Mouse (Mus musculus) myocyte (in vitro differentiated cells): ENCODE measurements around the gene Gmeb1. TPM values are rescaled to one million over a fixed set of nuclear protein-coding genes. Genes with fewer than 3 reads are reported as not detected.

Experiments used
- H3K27me3 ChIP-seq: one replicate; pipeline ENCODE4 v1.6.1; 2011; ENCODE audit not compliant: control insufficient read depth, insufficient read depth, insufficient read length
- H3K36me3 ChIP-seq: one replicate; pipeline ENCODE4 v1.6.1; 2011; ENCODE audit not compliant: control insufficient read depth, insufficient read depth
- H3K4me2 ChIP-seq: one replicate; pipeline ENCODE4 v1.6.1; 2011; ENCODE audit warnings: low read depth, control low read depth
- H3K4me3 ChIP-seq: one replicate; pipeline ENCODE4 v1.5.1; 2011; ENCODE audit warnings: mild to moderate bottlenecking, control low read depth, moderate library complexity
- H3K79me2 ChIP-seq: one replicate; pipeline ENCODE4 v1.6.1; 2011; ENCODE audit not compliant: control insufficient read depth, insufficient read depth
- H3ac ChIP-seq: one replicate; pipeline ENCODE4 v1.6.1; 2011; ENCODE audit not compliant: control insufficient read depth, insufficient read length
- CEBPB ChIP-seq: IDR thresholded peaks from 2 replicates; pipeline ENCODE4 v1.6.1; 2011; ENCODE audit warnings: mild to moderate bottlenecking, moderate library complexity; ENCODE audit not compliant: poor library complexity, insufficient read depth, severe bottlenecking
- E2F4 ChIP-seq: IDR thresholded peaks from one replicate; pipeline ENCODE4 v1.6.1; 2011; ENCODE audit warnings: mild to moderate bottlenecking, control low read depth, moderate library complexity; ENCODE audit not compliant: insufficient read depth
- MAX ChIP-seq: IDR thresholded peaks from one replicate; pipeline ENCODE4 v1.6.1; 2011; ENCODE audit warnings: low read depth, mild to moderate bottlenecking, control low read depth
- MYOD1 ChIP-seq, 3 experiments: IDR thresholded peaks; one replicate each; pipeline ENCODE4 v1.6.1; 2011; ENCODE audit warnings: control low read depth in 2 of 3, low read depth in 2 of 3, mild to moderate bottlenecking in 2 of 3, moderate library complexity in 1 of 3; ENCODE audit not compliant: insufficient read length in 2 of 3, control insufficient read depth in 1 of 3
- MYOG ChIP-seq, 3 experiments: IDR thresholded peaks; one replicate each; pipeline ENCODE4 v1.6.1; 2011; ENCODE audit warnings: control low read depth in 2 of 3, low read depth in 2 of 3, mild to moderate bottlenecking in 2 of 3; ENCODE audit not compliant: insufficient read length in 2 of 3, control insufficient read depth in 1 of 3, insufficient read depth in 1 of 3
- POLR2A ChIP-seq: IDR thresholded peaks from one replicate; pipeline ENCODE4 v1.6.1; 2011; ENCODE audit warnings: low read depth, mild to moderate bottlenecking, control low read depth, moderate library complexity; ENCODE audit not compliant: insufficient read length
- POLR2AphosphoS2 ChIP-seq: IDR thresholded peaks from one replicate; pipeline ENCODE4 v1.6.1; 2011; ENCODE audit warnings: low read depth, control low read depth; ENCODE audit not compliant: insufficient read length
- REST ChIP-seq: IDR thresholded peaks from one replicate; pipeline ENCODE4 v1.6.1; 2011; ENCODE audit warnings: mild to moderate bottlenecking, control low read depth, moderate library complexity; ENCODE audit not compliant: insufficient read depth, insufficient read length
- SRF ChIP-seq: IDR thresholded peaks from one replicate; pipeline ENCODE4 v1.6.1; 2011; ENCODE audit warnings: low read depth; ENCODE audit not compliant: control insufficient read depth, insufficient read length
- TCF12 ChIP-seq: IDR thresholded peaks from one replicate; pipeline ENCODE4 v1.6.1; 2011; ENCODE audit warnings: mild to moderate bottlenecking, control low read depth; ENCODE audit not compliant: poor library complexity, insufficient read depth, severe bottlenecking
- TCF3 ChIP-seq: IDR thresholded peaks from one replicate; pipeline ENCODE4 v1.6.1; 2011; ENCODE audit warnings: low read depth, control low read depth; ENCODE audit not compliant: insufficient read length
- USF1 ChIP-seq: IDR thresholded peaks from one replicate; pipeline ENCODE4 v1.6.1; 2011; ENCODE audit warnings: low read depth, mild to moderate bottlenecking, control low read depth, moderate library complexity
- polyA plus RNA-seq: library from polyadenylated mRNA; unstranded; fragments of >200 nt; fragmentation: generic; extraction: Trizol; gene quantifications from one replicate; pipeline ENCODE4 v1.2.1, GENCODE M21; 2012; ENCODE audit warnings: missing spikeins

Gene Gmeb1
- polyA plus RNA-seq, 1 experiment, result 11.7 TPM

- H3K79me2 ChIP-seq, result no peaks in the 10 kb centered on the region
- TF ChIP-seq CEBPB (no peak), USF1 (no peak), REST (no peak), E2F4 (no peak), MYOG (IDR thresholded peaks at IDR 0.05; ENCODE audit: control insufficient read depth in 1 of 3, insufficient read depth in 1 of 3, insufficient read length in 2 of 3, low read depth in 2 of 3) (no peak), MAX (no peak), POLR2AphosphoS2 (no peak), MYOD1 (IDR thresholded peaks at IDR 0.05; ENCODE audit: control insufficient read depth in 1 of 3, insufficient read length in 2 of 3, low read depth in 2 of 3) (no peak), TCF3 (no peak), SRF (no peak), TCF12 (no peak), POLR2A (no peak)
- no peak overlapping the region for H3K4me3 ChIP-seq
- peak overlapping the region; percentile 59 for H3K4me2 ChIP-seq
- H3ac ChIP-seq, result no peak overlapping the region
- no peaks in the 10 kb centered on the region for H3K27me3 ChIP-seq
- peaks cover 11% of the 10 kb centered on the region for H3K36me3 ChIP-seq
Measured at GRCm38 (mm10) chr4:132178630-132179059, 82.8 kb downstream of the Gmeb1 start.

- no peaks in the 10 kb centered on the region for H3K27me3 ChIP-seq
- no peaks in the 10 kb centered on the region for H3K79me2 ChIP-seq
- H3K4me2 ChIP-seq, result no peak overlapping the region
- no peaks in the 10 kb centered on the region for H3K36me3 ChIP-seq
- no peak overlapping the region for H3K4me3 ChIP-seq
- H3ac ChIP-seq, result no peak overlapping the region
- no peak for TF ChIP-seq MYOG (IDR thresholded peaks at IDR 0.05; ENCODE audit: control insufficient read depth in 1 of 3, insufficient read depth in 1 of 3, insufficient read length in 2 of 3, low read depth in 2 of 3)
- no peak for TF ChIP-seq MYOD1 (IDR thresholded peaks at IDR 0.05; ENCODE audit: control insufficient read depth in 1 of 3, insufficient read length in 2 of 3, low read depth in 2 of 3)
- TF ChIP-seq REST, result no peak
- TF ChIP-seq MAX, result no peak
- TF ChIP-seq POLR2A, result no peak
- TF ChIP-seq CEBPB, result no peak
- no peak for TF ChIP-seq USF1
- TF ChIP-seq POLR2AphosphoS2, result no peak
- no peak for TF ChIP-seq TCF12
- TF ChIP-seq TCF3, result no peak
- TF ChIP-seq E2F4, result no peak
- no peak for TF ChIP-seq SRF
Measured at GRCm38 (mm10) chr4:132176474-132176873, 84.9 kb downstream of the Gmeb1 start.

Other genes starting within 250 kb of the Gmeb1 start
- gene Gm10300, start 186.9 kb downstream of the Gmeb1 start, polyA plus RNA-seq, result 0.02 TPM
- 4.8 TPM for gene Epb41, start 186.3 kb downstream of the Gmeb1 start, polyA plus RNA-seq
- gene Oprd1, start 117.1 kb downstream of the Gmeb1 start, polyA plus RNA-seq, result not detected
- 20.7 TPM for gene Ythdf2, start 49.3 kb downstream of the Gmeb1 start, polyA plus RNA-seq
- 26.6 TPM for gene Taf12, start 12.8 kb upstream of the Gmeb1 start, polyA plus RNA-seq
- 0.30 TPM for gene Rab42, start 41.8 kb upstream of the Gmeb1 start, polyA plus RNA-seq
- gene Trnau1ap, start 67.9 kb upstream of the Gmeb1 start, polyA plus RNA-seq, result 51.6 TPM
- 33.2 TPM for gene Rcc1, start 92.0 kb upstream of the Gmeb1 start, polyA plus RNA-seq
- gene Phactr4, start 160.9 kb upstream of the Gmeb1 start, polyA plus RNA-seq, result 15.8 TPM
- 5.3 TPM for gene Med18, start 202.3 kb upstream of the Gmeb1 start, polyA plus RNA-seq
- 71.5 TPM for gene Sesn2, start 248.9 kb upstream of the Gmeb1 start, polyA plus RNA-seq